Mouse (Mus musculus) myocyte (in vitro differentiated cells): Measurements from ENCODE around the gene Zfp667. TPM values are rescaled to one million over a fixed set of nuclear protein-coding genes. Genes with fewer than 3 reads are reported as not detected.
"Not testable (repeated sequence)": the region's sequence is repeated elsewhere in the genome, so short reads cannot be mapped to it uniquely, and the experiment has no call there.

Experiments
- H3K27me3 ChIP-seq: one replicate; pipeline ENCODE4 v1.6.1; 2011; ENCODE audit not compliant: control insufficient read depth, insufficient read depth, insufficient read length
- H3K36me3 ChIP-seq: one replicate; pipeline ENCODE4 v1.6.1; 2011; ENCODE audit not compliant: control insufficient read depth, insufficient read depth
- H3K4me2 ChIP-seq: one replicate; pipeline ENCODE4 v1.6.1; 2011; ENCODE audit warnings: low read depth, control low read depth
- H3K4me3 ChIP-seq: one replicate; pipeline ENCODE4 v1.5.1; 2011; ENCODE audit warnings: mild to moderate bottlenecking, control low read depth, moderate library complexity
- H3K79me2 ChIP-seq: one replicate; pipeline ENCODE4 v1.6.1; 2011; ENCODE audit not compliant: control insufficient read depth, insufficient read depth
- H3ac ChIP-seq: one replicate; pipeline ENCODE4 v1.6.1; 2011; ENCODE audit not compliant: control insufficient read depth, insufficient read length
- CEBPB ChIP-seq: IDR thresholded peaks from 2 replicates; pipeline ENCODE4 v1.6.1; 2011; ENCODE audit warnings: mild to moderate bottlenecking, moderate library complexity; ENCODE audit not compliant: poor library complexity, insufficient read depth, severe bottlenecking
- E2F4 ChIP-seq: IDR thresholded peaks from one replicate; pipeline ENCODE4 v1.6.1; 2011; ENCODE audit warnings: mild to moderate bottlenecking, control low read depth, moderate library complexity; ENCODE audit not compliant: insufficient read depth
- MAX ChIP-seq: IDR thresholded peaks from one replicate; pipeline ENCODE4 v1.6.1; 2011; ENCODE audit warnings: low read depth, mild to moderate bottlenecking, control low read depth
- MYOD1 ChIP-seq, 3 experiments: IDR thresholded peaks; one replicate each; pipeline ENCODE4 v1.6.1; 2011; ENCODE audit warnings: control low read depth in 2 of 3, low read depth in 2 of 3, mild to moderate bottlenecking in 2 of 3, moderate library complexity in 1 of 3; ENCODE audit not compliant: insufficient read length in 2 of 3, control insufficient read depth in 1 of 3
- MYOG ChIP-seq, 3 experiments: IDR thresholded peaks; one replicate each; pipeline ENCODE4 v1.6.1; 2011; ENCODE audit warnings: control low read depth in 2 of 3, low read depth in 2 of 3, mild to moderate bottlenecking in 2 of 3; ENCODE audit not compliant: insufficient read length in 2 of 3, control insufficient read depth in 1 of 3, insufficient read depth in 1 of 3
- POLR2A ChIP-seq: IDR thresholded peaks from one replicate; pipeline ENCODE4 v1.6.1; 2011; ENCODE audit warnings: low read depth, mild to moderate bottlenecking, control low read depth, moderate library complexity; ENCODE audit not compliant: insufficient read length
- POLR2AphosphoS2 ChIP-seq: IDR thresholded peaks from one replicate; pipeline ENCODE4 v1.6.1; 2011; ENCODE audit warnings: low read depth, control low read depth; ENCODE audit not compliant: insufficient read length
- REST ChIP-seq: IDR thresholded peaks from one replicate; pipeline ENCODE4 v1.6.1; 2011; ENCODE audit warnings: mild to moderate bottlenecking, control low read depth, moderate library complexity; ENCODE audit not compliant: insufficient read depth, insufficient read length
- SRF ChIP-seq: IDR thresholded peaks from one replicate; pipeline ENCODE4 v1.6.1; 2011; ENCODE audit warnings: low read depth; ENCODE audit not compliant: control insufficient read depth, insufficient read length
- TCF12 ChIP-seq: IDR thresholded peaks from one replicate; pipeline ENCODE4 v1.6.1; 2011; ENCODE audit warnings: mild to moderate bottlenecking, control low read depth; ENCODE audit not compliant: poor library complexity, insufficient read depth, severe bottlenecking
- TCF3 ChIP-seq: IDR thresholded peaks from one replicate; pipeline ENCODE4 v1.6.1; 2011; ENCODE audit warnings: low read depth, control low read depth; ENCODE audit not compliant: insufficient read length
- USF1 ChIP-seq: IDR thresholded peaks from one replicate; pipeline ENCODE4 v1.6.1; 2011; ENCODE audit warnings: low read depth, mild to moderate bottlenecking, control low read depth, moderate library complexity
- polyA plus RNA-seq: library from polyadenylated mRNA; unstranded; fragments of >200 nt; fragmentation: generic; extraction: Trizol; gene quantifications from one replicate; pipeline ENCODE4 v1.2.1, GENCODE M21; 2012; ENCODE audit warnings: missing spikeins

The Zfp667 gene
- polyA plus RNA-seq, 1 experiment: 2.8 TPM

GRCm38 (mm10) chr7:6254451-6254850 is 31.9 kb upstream of the Zfp667 start:
- Histone ChIP-seq H3K79me2 (no peaks in the 10 kb centered on the region), H3K36me3 (no peaks in the 10 kb centered on the region), H3K4me3 (no peak overlapping the region), H3ac (no peak overlapping the region), H3K27me3 (no peaks in the 10 kb centered on the region), H3K4me2 (no peak overlapping the region)
- no peak for TF ChIP-seq TCF12
- TF ChIP-seq E2F4: no peak
- TF ChIP-seq CEBPB: no peak
- TF ChIP-seq MYOD1 (IDR thresholded peaks at IDR 0.05; ENCODE audit: control insufficient read depth in 1 of 3, insufficient read length in 2 of 3, low read depth in 2 of 3): no peak
- TF ChIP-seq SRF: no peak
- no peak for TF ChIP-seq MYOG (IDR thresholded peaks at IDR 0.05; ENCODE audit: control insufficient read depth in 1 of 3, insufficient read depth in 1 of 3, insufficient read length in 2 of 3, low read depth in 2 of 3)
- TF ChIP-seq POLR2A: no peak
- TF ChIP-seq REST: no peak
- TF ChIP-seq MAX: no peak
- TF ChIP-seq POLR2AphosphoS2: no peak
- no peak for TF ChIP-seq TCF3
- TF ChIP-seq USF1: no peak

- no peaks in the 10 kb centered on the region for H3K36me3 ChIP-seq
- H3K4me2 ChIP-seq: no peak overlapping the region
- H3K4me3 ChIP-seq: no peak overlapping the region
- TF ChIP-seq CEBPB (no peak), REST (no peak), E2F4 (no peak), USF1 (no peak), MYOD1 (IDR thresholded peaks at IDR 0.05; ENCODE audit: control insufficient read depth in 1 of 3, insufficient read length in 2 of 3, low read depth in 2 of 3) (no peak), MAX (no peak), POLR2AphosphoS2 (no peak), POLR2A (no peak), MYOG (IDR thresholded peaks at IDR 0.05; ENCODE audit: control insufficient read depth in 1 of 3, insufficient read depth in 1 of 3, insufficient read length in 2 of 3, low read depth in 2 of 3) (no peak), TCF3 (no peak), TCF12 (no peak), SRF (no peak)
- no peak overlapping the region for H3ac ChIP-seq
- H3K27me3 ChIP-seq: no peaks in the 10 kb centered on the region
- no peaks in the 10 kb centered on the region for H3K79me2 ChIP-seq
These were observed 29.0 kb upstream of the Zfp667 start for GRCm38 (mm10) chr7:6257386-6257785.

DNA sequence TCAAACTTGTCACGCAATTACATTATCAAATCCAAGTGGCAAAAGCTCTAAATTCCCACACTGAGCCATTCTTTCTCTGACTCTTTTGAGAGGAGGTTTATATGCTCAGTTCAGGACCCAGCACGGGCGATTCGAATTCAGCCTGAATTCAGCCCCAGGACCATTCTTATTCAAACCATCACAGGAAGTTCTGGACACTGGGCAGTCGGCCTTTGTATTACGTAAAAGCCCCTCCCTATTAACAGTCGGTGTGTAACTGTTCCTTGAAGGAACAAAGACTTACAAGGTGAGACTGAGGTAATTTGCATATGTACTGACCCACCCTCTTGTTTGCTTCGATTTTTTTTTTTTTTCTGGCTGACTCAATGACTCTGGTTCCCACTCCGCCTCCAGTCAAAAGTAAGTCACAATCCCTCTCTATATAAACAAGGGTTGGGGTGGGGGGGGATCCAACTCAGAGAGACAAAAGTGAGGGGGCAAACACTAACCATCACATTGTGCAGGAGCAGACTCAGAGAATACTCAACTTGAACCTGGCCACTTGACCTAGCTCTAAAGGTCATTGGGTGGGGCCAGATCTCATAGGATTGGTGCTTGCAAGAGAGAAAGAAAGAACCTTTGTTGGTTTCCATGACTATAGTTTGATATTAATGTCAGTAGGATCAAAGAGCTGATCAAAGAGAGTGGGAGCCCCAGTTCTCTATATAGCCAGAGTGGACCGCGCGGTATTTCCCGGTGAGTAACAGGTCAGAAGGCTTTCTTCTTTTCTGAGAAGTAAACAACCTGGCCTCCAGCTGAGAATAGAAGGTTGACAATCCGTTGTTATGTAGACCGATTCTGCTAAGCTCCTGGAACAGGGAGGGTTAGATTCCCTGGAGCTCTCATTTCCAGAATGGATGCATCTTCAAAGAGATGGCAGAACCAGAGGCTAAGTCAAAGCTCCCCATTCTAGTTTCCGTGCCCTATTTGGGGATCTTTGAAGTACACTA is 27.9 kb upstream of the Zfp667 start:
- Histone ChIP-seq H3K4me2 (no peak overlapping the region), H3K79me2 (no peaks in the 10 kb centered on the region), H3K36me3 (no peaks in the 10 kb centered on the region), H3K27me3 (no peaks in the 10 kb centered on the region), H3ac (no peak overlapping the region), H3K4me3 (no peak overlapping the region)
- no peak for TF ChIP-seq TCF3

GRCm38 (mm10) chr7:6260004-6260403 is 26.4 kb upstream of the Zfp667 start:
- not testable (repeated sequence) for H3K36me3 ChIP-seq

GRCm38 (mm10) chr7:6262120-6262519 is 24.3 kb upstream of the Zfp667 start:
- Histone ChIP-seq H3K4me3 (no peak overlapping the region), H3K27me3 (no peaks in the 10 kb centered on the region), H3K4me2 (no peak overlapping the region), H3K36me3 (no peaks in the 10 kb centered on the region), H3K79me2 (no peaks in the 10 kb centered on the region), H3ac (no peak overlapping the region)
- TF ChIP-seq TCF3 (no peak), MYOG (IDR thresholded peaks at IDR 0.05; ENCODE audit: control insufficient read depth in 1 of 3, insufficient read depth in 1 of 3, insufficient read length in 2 of 3, low read depth in 2 of 3) (no peak), REST (no peak)

More at GRCm38 (mm10) chr7:6260004-6260403, 26.4 kb upstream of the Zfp667 start:
- H3K27me3 ChIP-seq, H3K4me3 ChIP-seq, H3K79me2 ChIP-seq, H3K4me2 ChIP-seq, H3ac ChIP-seq: not testable (repeated sequence)
